Mouse (Mus musculus) monocyte, adult 5-6 weeks (primary cell): ENCODE measurements around the gene Akap7. TPM values are rescaled to one million over a fixed set of nuclear protein-coding genes. Genes with fewer than 3 reads are reported as not detected.
A peak's percentile ranks its signal among the peaks of the same experiment; 100 is the strongest.

ENCODE experiments used
- ATAC-seq: fragments of 153-309, 156-312 bp; replicated peaks from 2 replicates; pipeline ENCODE4 v1.8.0; 2017; ENCODE audit warnings: mild to moderate bottlenecking; ENCODE audit not compliant: low TSS enrichment, insufficient number of reproducible peaks, severe bottlenecking, poor library complexity, low FRiP score
- total RNA-seq: library from RNA; stranded (forward); fragments of 200-1000, 200-491, 200-594 nt; gene quantifications from 3 replicates; pipeline ENCODE4 v1.2.3, GENCODE M21; 2017

Akap7 gene
- 17.4 to 28.8 TPM (median 22.7 TPM) in 3 replicates for total RNA-seq

DNA sequence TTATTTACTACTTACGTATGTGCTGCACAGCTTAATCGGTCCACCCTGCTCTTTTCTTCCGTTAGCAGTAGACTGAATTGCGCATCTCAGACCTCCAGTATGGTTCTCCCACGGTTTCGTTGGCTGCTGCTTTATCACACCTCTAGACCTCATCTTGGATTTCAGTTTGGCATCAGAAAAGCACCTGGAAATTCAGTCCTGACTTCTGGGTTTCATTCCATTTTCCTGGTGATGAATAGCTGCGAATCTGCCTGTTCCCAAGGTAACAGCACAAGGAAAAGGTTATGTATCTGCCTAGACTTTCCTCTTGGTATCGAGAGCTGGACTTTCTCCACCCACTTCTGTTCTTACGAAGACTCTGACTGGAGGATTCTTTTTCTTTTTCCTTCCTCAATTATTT, at the start of gene Akap7:
TSS of gene Akap7 (minus strand) at position 101 of the 400 bp plus-strand sequence.
- no peak for ATAC-seq

DNA sequence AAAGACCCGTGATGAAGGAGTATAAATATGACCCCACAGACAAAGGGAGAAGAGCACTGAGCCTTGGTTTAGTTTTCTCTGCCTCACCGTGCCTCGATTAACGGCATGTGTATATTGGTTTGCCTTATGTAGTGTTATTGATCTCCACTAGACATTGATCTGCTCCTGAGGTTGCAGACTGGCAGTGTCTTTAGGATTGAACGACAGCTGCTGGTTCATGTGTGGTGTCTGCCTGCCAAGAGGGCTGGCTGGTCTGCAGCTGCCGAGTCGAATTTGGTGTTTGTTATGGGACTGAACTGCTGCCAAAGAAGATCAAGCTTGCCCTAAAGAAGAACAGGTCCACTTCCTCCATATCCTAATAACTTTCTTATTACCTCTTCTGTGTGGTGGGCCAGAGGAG, 46.7 kb upstream of the Akap7 start:
- ATAC-seq, result no peak

DNA sequence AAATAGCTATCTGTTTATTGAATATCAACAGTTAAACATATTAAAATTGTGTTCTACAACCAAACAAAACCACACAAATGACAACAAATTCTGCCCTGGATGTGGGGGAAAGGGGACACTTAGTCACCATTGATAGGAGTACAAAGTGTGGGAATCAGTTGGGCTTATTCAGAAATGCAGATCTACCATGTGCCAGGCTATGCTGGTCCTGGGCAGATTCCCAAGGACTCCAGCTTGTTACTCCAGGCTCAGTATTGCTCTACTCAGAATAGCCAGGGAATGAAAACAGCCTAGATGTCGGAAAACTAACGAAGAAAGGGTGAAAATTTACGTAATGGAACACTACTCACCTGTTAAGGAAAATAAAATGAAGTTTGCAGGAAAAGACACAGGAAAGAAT, 46.3 kb upstream of the Akap7 start:
- no peak for ATAC-seq

DNA sequence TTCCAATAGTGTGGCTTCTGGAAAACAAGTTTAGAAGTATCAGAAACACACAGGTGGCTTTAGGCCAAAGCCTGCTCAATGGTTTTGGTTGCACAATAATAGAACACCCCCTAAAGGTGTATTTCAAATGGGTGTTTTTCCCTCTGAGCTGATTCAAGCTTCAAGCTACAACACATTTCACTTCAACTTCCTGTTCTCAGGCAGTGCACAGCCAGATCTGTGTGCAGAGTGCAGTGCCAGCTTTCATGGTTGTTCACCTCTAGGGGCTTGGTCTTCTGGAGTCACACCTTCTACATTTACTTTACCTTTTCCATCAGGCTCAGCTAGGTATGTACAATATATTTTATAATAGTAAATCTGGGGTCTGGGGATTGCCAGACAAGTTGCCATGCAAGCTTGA, 35.1 kb upstream of the Akap7 start:
- ATAC-seq, result no peak

DNA sequence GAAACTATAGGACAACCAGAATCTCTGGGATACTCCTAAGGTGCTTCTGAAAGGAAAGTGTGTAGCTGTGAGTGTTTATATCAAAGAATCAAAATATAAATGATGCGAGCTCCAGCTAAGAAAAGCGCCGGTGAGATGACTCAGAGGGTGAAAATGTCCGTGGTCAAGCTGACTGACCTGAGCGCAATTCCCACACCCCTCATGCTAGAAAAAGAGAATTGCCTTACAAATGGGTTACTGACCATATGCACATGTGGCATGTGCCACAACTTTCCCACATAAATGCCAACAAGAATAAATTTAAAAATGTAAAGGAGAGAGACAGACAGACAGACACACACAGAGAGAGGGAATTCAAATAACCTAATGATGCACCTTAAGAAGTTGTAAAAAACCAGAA, 33.0 kb upstream of the Akap7 start:
- no peak for ATAC-seq

DNA sequence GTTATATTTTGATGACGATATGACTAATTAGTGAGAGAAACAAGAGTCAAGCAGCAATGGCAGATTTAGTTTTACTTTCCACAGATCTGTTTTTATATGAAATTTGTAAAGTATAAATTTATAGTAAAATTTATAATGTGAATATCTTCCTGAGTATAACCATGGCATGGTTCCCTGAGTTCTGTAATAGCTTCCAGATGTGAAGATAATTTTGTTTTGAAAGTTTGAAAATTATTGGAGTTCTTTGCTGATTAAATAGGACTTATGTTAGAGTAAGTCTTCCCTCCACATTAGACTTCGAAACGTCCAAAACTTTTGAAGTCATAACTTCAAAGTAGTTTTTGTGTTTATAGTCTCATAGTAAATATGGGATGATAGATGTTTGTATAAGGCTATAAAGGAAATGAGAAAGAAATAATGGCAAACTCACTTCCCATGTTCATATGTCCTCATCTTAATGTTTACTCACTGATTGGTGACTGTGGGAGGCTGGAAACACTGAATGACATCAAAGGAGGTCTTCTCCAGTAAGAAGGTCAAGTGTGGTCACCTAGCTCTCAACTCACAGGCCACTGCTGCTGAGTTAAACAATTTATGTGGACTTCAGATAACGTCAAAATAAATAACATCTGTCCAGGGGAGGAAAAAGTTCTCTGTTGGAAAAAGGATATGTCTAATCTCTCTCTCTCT, 25.9 kb upstream of the Akap7 start:
- ATAC-seq, result no peak

DNA sequence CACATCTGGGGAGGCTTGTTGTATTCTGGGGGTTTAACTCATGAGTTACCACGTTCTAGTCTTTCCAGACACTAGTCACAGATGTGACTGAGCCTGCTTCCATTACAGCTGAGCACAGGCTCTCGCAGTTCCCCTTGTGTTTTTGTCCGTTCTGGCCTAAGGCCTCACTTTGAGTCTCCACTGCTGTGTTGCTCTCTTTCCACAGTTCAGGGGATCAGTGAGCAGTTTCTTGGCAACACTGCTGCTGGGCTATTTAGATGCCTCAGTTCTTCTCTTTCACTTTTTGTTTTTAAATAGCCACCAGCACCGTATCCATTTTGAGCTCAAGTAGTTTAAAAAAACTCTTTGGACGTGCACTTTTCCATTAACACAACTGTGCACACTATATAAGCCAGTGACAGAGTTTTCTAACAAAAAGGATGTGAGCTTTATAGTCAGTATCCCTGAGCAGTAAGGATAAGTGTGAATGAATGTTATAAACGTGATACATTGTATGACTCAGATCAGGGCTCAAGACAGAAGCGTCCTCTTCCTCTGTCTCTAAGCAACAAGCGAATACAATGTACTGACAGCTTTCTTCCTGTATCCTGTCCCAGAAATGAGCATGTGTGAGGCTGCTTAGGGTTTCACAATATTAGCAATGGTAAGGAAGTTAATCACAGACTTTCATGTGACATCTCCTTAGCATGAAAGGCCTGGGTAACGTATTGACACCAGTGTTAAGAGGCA, 23.8 kb upstream of the Akap7 start:
- peak; percentile 96 for ATAC-seq

DNA sequence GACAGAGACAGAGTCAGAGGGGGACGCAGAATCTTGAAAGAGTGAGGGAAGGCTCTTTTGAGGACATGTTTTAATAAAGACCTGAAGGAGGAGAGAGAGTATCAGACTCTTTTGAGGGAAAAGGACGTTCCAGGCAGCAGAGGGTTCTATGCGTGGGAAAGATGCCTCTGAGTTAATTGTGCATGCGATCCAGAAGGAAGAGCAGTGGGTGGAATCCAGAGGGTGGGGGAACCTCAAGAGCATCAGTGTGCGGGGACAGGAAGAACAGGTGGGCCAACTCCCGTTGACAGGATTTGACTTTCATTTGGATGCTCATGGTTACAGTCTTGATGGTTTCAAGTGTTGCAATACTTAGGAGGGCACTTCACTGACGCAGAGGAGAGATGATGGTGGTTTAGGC, 22.4 kb upstream of the Akap7 start:
- ATAC-seq, result no peak

DNA sequence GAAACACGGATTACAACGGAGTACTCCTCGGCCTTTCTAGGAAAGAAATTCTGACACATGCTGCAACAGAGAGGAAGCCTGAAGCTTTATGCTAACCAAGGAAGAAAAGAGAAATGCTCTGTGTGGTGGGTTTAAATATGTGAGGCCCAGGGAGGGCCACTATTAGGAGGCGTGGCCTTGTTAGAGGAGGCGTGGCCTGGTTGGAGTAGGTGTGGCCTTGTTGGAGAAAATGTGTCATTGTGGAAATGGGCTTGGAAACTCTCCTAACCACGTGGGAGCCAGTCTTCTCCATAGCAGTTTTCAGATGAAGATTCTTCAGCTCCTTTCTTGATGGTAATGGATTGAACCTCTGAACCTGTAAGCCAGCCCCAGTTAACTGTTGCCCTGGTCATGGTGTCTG, 19.8 kb upstream of the Akap7 start:
- no peak for ATAC-seq

DNA sequence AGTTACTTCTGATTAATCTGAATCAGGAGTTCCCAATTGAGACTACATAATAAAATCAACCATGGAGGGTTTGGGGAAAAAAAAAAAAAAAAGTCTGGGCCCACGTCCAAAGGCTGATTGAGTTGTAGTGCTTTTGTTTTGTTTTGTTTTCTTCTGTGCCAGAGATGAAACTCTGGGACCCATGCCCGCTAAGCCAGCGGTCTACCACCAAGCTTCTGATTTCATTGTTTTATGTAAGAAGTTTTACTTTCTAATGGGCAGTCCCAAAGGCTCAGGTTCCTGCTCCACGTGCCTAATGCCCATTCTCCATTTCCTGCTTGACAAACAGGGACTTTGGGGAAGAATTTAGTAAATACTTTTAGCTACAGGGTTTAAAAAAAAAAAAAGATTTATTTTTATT, 18.0 kb upstream of the Akap7 start:
- ATAC-seq, result no peak

DNA sequence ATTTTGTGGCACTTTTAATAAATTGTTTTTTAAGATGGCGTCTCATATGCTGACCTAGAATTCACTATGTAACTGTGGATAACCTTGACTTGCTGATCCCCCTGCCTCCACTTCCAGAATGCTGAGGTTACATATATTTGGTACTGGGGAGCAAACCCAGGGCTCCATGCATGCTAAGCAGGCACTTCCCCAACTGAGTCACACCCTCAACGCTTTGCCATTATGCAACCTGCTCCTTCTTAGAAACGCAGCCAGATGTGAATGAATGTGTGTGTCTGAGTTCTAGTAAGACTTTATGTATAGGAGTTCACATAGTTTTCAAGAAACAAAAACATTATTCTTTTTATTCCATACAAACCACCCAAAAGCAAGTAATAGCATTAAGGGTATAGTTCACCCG, 13.5 kb upstream of the Akap7 start:
- ATAC-seq, result peak; percentile 60; the same call in 1 of the 2 replicates

DNA sequence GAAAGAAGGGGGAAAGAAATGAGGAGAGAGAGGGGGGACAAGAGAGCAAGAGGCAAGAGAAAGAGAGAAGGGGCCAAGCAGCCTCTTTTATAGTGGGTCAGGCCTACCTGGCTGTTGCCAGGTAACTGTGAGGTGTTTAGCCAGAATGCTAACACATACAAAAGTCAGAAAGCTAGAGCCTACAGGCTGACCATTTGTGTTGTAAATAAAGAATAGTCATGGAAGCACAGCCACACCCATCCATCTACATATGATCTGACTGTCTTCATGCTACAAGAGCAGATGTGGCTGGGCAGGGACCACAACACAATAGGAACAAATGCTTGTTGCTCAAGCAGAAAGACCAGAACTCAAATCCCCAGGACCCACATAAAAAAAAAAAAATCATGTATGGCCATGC, 11.9 kb upstream of the Akap7 start:
- no peak for ATAC-seq

DNA sequence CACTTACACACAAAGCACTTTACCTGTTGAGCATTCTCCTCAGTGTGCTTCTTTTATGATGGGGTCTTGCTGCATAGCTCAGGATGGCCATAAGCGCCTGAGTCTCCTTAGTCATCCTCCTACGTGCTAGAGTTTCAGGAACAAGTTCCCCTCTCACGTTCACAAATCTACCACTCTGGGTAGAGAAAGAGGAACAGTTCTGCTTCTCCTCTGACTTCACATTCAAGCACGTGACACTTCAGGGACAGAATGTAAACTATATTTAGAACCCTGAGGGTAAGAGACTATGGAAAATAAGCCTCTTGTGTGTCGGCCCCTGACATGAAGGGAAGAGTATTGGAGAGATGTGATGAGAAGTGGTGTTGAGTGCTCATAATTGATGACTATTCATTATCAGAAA, 10.7 kb upstream of the Akap7 start:
- peak; percentile 87 for ATAC-seq

DNA sequence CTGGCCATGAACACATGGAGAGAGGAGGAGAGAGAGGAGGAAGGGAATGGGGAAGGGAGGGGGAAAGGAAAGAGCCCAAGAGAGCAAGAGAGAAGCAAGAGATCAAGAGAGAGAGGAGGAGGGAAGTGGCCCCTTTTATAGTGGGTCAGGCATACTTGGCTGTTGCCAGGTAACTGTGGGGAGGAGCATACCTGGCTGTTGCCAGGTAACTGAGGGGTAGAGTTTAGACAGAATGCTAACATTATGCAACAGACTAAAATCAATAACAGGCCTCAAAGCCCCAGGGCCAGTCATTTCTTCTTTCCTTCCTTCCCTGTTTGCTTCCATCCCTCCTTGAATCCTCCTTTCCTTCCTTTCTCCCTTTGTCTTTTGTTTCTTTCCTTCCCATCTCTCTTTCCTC, 10.0 kb upstream of the Akap7 start:
- ATAC-seq, result no peak

DNA sequence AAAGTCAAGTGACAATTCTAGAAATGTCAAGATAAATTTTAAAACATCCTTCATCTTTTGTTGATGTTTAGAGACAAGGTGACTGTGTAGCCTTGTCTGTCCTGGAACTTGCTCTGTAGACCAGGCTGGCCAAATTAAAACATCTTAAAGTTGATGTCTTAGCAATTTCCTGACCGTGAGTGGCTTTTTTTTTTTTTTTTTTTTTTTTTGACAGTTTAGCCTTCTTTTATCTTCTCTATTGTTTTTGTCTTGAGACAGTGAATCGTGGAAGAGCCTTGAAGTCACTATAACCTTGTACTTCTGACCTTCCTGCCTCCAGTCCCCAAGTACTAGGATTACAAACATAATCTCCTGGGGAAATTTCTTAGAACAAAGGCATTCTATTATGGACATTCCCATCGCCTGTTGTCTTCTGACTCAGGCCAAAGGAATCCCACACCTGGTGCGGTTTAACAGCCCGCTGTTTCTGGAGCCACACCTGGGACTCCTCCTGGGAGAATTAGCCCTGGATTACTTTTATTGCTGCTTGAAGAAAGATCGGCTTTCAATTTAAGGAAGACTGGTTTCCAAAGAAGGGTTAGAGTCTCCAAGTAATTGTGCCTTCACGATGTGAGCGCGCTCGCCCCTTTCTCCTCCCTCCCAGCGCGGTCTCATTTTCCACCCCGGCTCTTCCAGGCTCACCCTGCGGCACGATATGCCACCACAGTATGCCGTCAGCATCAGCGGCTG, 6.3 kb upstream of the Akap7 start:
- ATAC-seq, result no peak

DNA sequence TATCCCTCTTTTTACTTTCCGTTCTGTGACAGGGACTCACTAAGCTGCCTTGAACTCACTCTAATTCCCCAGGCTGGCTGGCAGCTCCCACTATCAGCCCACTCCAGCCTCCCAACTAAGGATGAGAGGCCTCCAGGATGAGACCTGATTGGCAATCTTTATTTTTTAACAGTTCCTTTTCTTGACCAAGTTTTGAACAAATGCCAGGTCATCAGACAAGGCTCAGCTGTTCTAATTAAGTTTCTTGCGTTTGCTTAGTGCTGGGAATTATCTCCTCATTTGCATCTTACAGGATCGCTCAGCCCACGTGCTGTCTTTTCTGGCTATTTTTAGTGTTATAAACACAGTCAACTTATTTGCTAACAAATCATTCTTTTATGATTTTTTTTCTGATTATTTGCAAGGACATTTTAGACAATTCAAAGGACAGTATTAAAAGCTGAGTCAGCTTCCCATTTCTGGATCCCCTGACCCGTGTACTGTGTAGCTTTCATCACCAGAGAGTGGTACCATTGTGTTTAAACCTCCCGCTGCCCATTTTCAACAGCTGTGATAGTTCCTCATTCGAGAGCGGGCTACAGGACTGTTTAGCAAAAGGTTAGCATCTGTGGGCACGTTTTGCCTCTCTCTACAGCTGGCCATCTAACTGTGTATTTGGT, 4.0 kb upstream of the Akap7 start:
- ATAC-seq, result peak; percentile 75

DNA sequence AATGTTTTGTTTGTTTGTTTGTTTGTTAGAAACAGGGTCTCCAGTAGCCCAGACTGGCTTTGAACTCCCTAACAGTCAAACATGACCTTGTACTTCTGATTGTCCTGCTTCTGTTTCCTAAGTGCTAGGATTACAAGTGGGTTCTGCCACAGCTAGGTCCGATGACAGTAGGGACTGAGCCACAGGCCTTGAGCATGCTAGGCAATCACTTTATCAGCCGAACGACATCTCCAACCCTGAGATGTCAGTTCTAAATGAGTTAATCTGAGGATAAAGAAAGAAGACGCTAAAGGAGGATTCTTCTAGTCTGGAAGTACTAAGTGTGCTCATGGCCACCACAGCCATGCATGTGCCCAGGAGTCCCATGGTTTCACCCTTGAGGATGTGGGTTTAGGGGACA, 3.1 kb upstream of the Akap7 start:
- ATAC-seq, result no peak

DNA sequence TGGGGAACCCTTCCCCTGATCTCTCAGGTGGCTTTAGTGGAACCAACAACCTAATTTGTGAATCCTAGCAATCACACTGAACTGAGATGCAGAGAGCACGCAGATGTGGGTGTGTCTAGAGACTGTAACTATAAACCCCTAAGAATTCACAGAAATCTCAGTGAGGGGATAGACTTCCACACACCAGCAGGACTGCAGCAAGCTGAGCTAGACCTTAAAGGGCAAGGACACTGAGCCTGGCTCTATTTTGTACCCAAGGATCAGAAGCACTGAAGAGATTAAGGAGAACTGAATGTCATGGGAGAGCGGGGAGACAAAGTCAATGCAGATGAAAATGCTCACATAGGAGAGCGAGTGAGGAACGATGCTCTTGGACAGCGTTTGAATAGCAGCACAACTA, 2.3 kb upstream of the Akap7 start:
- ATAC-seq, result no peak

DNA sequence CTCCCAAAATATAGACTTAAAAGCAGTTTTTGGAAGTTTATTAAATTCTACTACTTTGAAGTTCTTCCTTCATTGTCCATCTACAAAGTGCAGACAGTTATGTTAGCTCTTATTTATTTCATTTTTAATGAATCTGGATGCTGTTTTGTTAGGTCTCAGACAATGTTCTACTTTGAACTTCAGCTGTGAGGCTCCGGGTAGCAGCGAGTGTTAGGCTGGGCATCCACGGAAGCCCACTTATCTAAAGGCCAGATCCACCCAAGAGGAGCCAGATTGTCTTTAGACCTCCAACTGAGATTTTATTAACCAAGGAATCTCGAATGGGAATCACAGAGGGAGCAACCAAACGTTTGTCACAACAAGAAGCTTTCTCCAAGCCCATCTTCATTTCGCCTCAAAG, 2.5 kb downstream of the Akap7 start:
- no peak for ATAC-seq
